In genomic region chr7:97312856-97313255, GRCm38 (mm10) we compare ENCODE assay signal across 19 mouse cellular contexts. TPM values are rescaled to one million over a fixed set of nuclear protein-coding genes. Genes with fewer than 3 reads are reported as not detected.
A peak's percentile ranks its signal among the peaks of the same experiment; 100 is the strongest.
DNase-seq lines count a peak whose midpoint lies in the region; ATAC-seq and TF ChIP-seq lines count a peak whose summit lies in the region.
"Had no signal": no experiment of that assay in that cellular context is flagged by ENCODE, and none has a peak within 500 bp of the region (broad histone marks: within the 10 kb centered on the region; RNA-seq: fewer than 3 reads in every experiment).

No protein-coding gene starts in this region.

- DNase-seq in heart, adult 11 months: peak; percentile 81
- DNase-seq in heart, postnatal 36 days: no peak
- DNase-seq in kidney, postnatal 0 days (ENCODE audit: low spot score): no peak
- no peak for DNase-seq in kidney, adult 11 months
- DNase-seq in testis, postnatal 10 days (ENCODE audit: low spot score): peak; percentile 30
- DNase-seq in testis, postnatal 14 days (ENCODE audit: low spot score): no peak
- DNase-seq: adrenal gland, adult 2 months; adrenal gland, postnatal 14 days; cerebellum, adult 11 months; cerebellum, postnatal 14 days; gastrocnemius, postnatal 25 days; heart, postnatal 14 days had no signal

- H3K27me3 ChIP-seq in kidney, postnatal 0 days (ENCODE audit: insufficient read depth, low read length): no peaks in the 10 kb centered on the region
- H3K27me3 ChIP-seq: heart, embryonic 13.5 days; hindbrain, embryonic 12.5 days; hindbrain, embryonic 15.5 days had no signal

- ATAC-seq in kidney, postnatal 0 days (replicated peaks; ENCODE audit: low FRiP score, low read depth): no peak
- ATAC-seq: CD4-positive, CD25-positive, alpha-beta regulatory T cell, adult 4 months; forebrain, embryonic 14.5 days had no signal

- peaks cover 31% of the 10 kb centered on the region for H3K36me3 ChIP-seq in kidney, postnatal 0 days (ENCODE audit: insufficient read depth, low read length)

- no peaks in the 10 kb centered on the region for H3K9me3 ChIP-seq in kidney, postnatal 0 days (replicated peaks; ENCODE audit: low read length)
- H3K9me3 ChIP-seq: heart, embryonic 10.5 days; hindbrain, embryonic 12.5 days; hindbrain, embryonic 15.5 days had no signal

- no peak overlapping the region for H3K4me3 ChIP-seq in kidney, postnatal 0 days (replicated peaks; ENCODE audit: low read depth, low read length)
- H3K4me3 ChIP-seq: heart, adult 2 months; heart, embryonic 10.5 days; heart, embryonic 13.5 days; hindbrain, embryonic 12.5 days; hindbrain, embryonic 15.5 days had no signal

- H3K4me2 ChIP-seq in kidney, postnatal 0 days (ENCODE audit: low read length): no peak overlapping the region
- H3K4me2 ChIP-seq: heart, embryonic 13.5 days; hindbrain, embryonic 12.5 days; hindbrain, embryonic 15.5 days had no signal

- WGBS in kidney, postnatal 0 days: 84% methylated on average over 6 of the region's 6 CpGs

- TF ChIP-seq CTCF in kidney, postnatal 0 days (IDR thresholded peaks at IDR 0.05; ENCODE audit: low read depth): no peak

- intact Hi-C loops in heart, postnatal 36 days (cut with DNase I): no loop called here

- H3K27ac ChIP-seq in kidney, postnatal 0 days: peak overlapping the region; percentile 5; the same call in 1 of the 2 replicates
- H3K27ac ChIP-seq: heart, adult 2 months; heart, embryonic 10.5 days; heart, embryonic 13.5 days; hindbrain, embryonic 12.5 days; hindbrain, embryonic 15.5 days had no signal

- no peaks in the 10 kb centered on the region for H3K4me1 ChIP-seq in kidney, postnatal 0 days (replicated peaks; ENCODE audit: insufficient read depth, low read length)
- H3K4me1 ChIP-seq: heart, embryonic 10.5 days; heart, embryonic 13.5 days; hindbrain, embryonic 12.5 days; hindbrain, embryonic 15.5 days had no signal

- no peak overlapping the region for H3K9ac ChIP-seq in kidney, postnatal 0 days (ENCODE audit: low read depth, low read length)
- H3K9ac ChIP-seq: heart, embryonic 13.5 days; hindbrain, embryonic 12.5 days; hindbrain, embryonic 15.5 days had no signal

RNA-seq across cellular contexts. Expression of gene Usp35, which starts 19.0 kb away (rescaled TPM):
- total RNA-seq in heart, postnatal 36 days (2021): 1 to 10 TPM in 1 of 2 experiments, under 1 TPM in 1; 0.64 to 1.0 TPM
- 0.91 and 1.1 TPM in 2 replicates for polyA plus RNA-seq in kidney, postnatal 0 days (2015; fragmentation: Nextera tagmentation; extraction: Ambion mirVana)

RNA-seq across cellular contexts. Expression of gene Kctd21, which starts 19.3 kb away (rescaled TPM):
- total RNA-seq in heart, postnatal 36 days (2021): 1 to 10 TPM; 2.7 to 4.7 TPM
- polyA plus RNA-seq in kidney, postnatal 0 days (2015; fragmentation: Nextera tagmentation; extraction: Ambion mirVana): 2.0 and 2.8 TPM in 2 replicates

RNA-seq across cellular contexts. Expression of gene Alg8, which starts 58.5 kb away (rescaled TPM):
- total RNA-seq in heart, postnatal 36 days (2021): 1 to 10 TPM; 4.2 to 4.7 TPM
- 25.8 and 27.1 TPM in 2 replicates for polyA plus RNA-seq in kidney, postnatal 0 days (2015; fragmentation: Nextera tagmentation; extraction: Ambion mirVana)

Comparison
In these comparisons a context has a peak if more than half of its experiments do, and no peak if none do; other contexts are left out.
1. DNase-seq: peak in heart, adult 11 months (single experiment) and testis, postnatal 10 days (single experiment); none in heart, postnatal 36 days (0 of 2), kidney, postnatal 0 days (single experiment), kidney, adult 11 months (single experiment) and testis, postnatal 14 days (single experiment).